Mouse (Mus musculus) MEL (cell line): ENCODE data around the gene Hnf1b.

Source experiments
- CTCF ChIP-seq, 3 experiments: IDR thresholded peaks in 2 of 3; conservative IDR thresholded peaks in 1 of 3; 2 replicates each; pipeline ENCODE4 v1.5.1; 2011 to 2012; ENCODE audit warnings: low read length in 3 of 3, low read depth in 2 of 3, mild to moderate bottlenecking in 2 of 3, improper control_type of control experiment in 1 of 3, inconsistent platforms in 1 of 3, mixed read lengths in 1 of 3, moderate library complexity in 1 of 3; ENCODE audit not compliant: control insufficient read depth in 1 of 3, insufficient read depth in 1 of 3, poor library complexity in 1 of 3, severe bottlenecking in 1 of 3
- E2F4 ChIP-seq: IDR thresholded peaks from 2 replicates; pipeline ENCODE4 v1.6.1; 2011; ENCODE audit warnings: low read depth, low read length, improper control_type of control experiment, borderline replicate concordance
- GABPA ChIP-seq: IDR thresholded peaks from 2 replicates; pipeline ENCODE4 v1.6.1; 2012; ENCODE audit warnings: low read depth, mild to moderate bottlenecking, inconsistent platforms, low read length, improper control_type of control experiment, moderate library complexity
- MAX ChIP-seq: IDR thresholded peaks from 2 replicates; pipeline ENCODE4 v1.6.1; 2011; ENCODE audit warnings: low read length, improper control_type of control experiment
- POLR2A ChIP-seq, 2 experiments: IDR thresholded peaks; 2 replicates each; pipeline ENCODE4 v1.6.1; 2011 to 2012; ENCODE audit warnings: low read length in 2 of 2, mild to moderate bottlenecking in 2 of 2, control low read depth in 1 of 2, improper control_type of control experiment in 1 of 2, low read depth in 1 of 2, moderate library complexity in 1 of 2; ENCODE audit not compliant: control insufficient read depth in 1 of 2, insufficient read depth in 1 of 2, poor library complexity in 1 of 2
- POLR2AphosphoS2 ChIP-seq: IDR thresholded peaks from 2 replicates; pipeline ENCODE4 v1.6.1; 2011; ENCODE audit warnings: low read length, improper control_type of control experiment
- TCF12 ChIP-seq: IDR thresholded peaks from 2 replicates; pipeline ENCODE4 v1.6.1; 2014; ENCODE audit warnings: low read depth, mild to moderate bottlenecking, inconsistent platforms, low read length, improper control_type of control experiment, moderate library complexity

DNA sequence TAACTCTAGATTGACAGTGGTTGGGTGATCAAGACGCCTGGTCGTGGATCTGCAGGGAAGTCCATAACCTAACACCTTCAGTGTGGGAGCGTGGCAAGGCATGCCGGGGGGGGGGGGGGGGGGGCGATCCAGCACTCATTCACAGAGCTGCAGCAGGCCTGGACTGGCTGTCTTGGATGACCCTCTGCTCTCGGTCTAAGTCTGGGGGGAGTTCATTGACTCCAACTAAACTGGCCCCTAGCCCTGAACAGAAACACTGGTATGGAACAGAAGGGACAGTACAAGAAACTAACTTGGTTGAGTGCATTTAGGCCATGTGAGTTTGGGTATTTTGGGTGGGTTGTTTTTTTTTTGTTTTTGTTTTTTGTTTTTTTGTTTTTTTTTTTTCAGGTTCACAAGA lies 16.3 kb upstream of the Hnf1b start:
- TF ChIP-seq POLR2A (IDR thresholded peaks at IDR 0.05; ENCODE audit: control insufficient read depth in 1 of 2, insufficient read depth in 1 of 2, low read depth in 1 of 2, low read length in 2 of 2, poor library complexity in 1 of 2) (no peak), GABPA (no peak), MAX (no peak), CTCF (IDR thresholded peaks at IDR 0.05 in 2 of 3, conservative IDR thresholded peaks at IDR 0.05 in 1 of 3; ENCODE audit: control insufficient read depth in 1 of 3, insufficient read depth in 1 of 3, low read depth in 2 of 3, low read length in 3 of 3, poor library complexity in 1 of 3, severe bottlenecking in 1 of 3) (no peak), POLR2AphosphoS2 (no peak), E2F4 (no peak), TCF12 (no peak)
